Comparison of ENCODE assay signal across 8 mouse cellular contexts in genomic region chr13:45538532-45539204, GRCm38 (mm10). TPM values are rescaled to one million over a fixed set of nuclear protein-coding genes. Genes with fewer than 3 reads are reported as not detected.
DNase-seq lines count a peak whose midpoint lies in the region; ATAC-seq and TF ChIP-seq lines count a peak whose summit lies in the region.

No protein-coding gene starts in this region.

- TF ChIP-seq POLR2A in cerebellum, adult 2 months (IDR thresholded peaks at IDR 0.05; ENCODE audit: borderline replicate concordance, insufficient read depth, low read length): peak; percentile 42; the same call in 1 of the 2 replicates

- no peak overlapping the region for H3K4me2 ChIP-seq in liver, embryonic 16.5 days (ENCODE audit: low read depth, low read length)

- peak; percentile 16 for DNase-seq in R1 (ENCODE audit: low read depth, low spot score)
- DNase-seq in cerebellum, adult 2 months: peak; percentile 90 to 92
- peak; percentile 54 to 61 for DNase-seq in heart, postnatal 36 days
- peak; percentile 63 to 76 for DNase-seq in layer of hippocampus, adult 18-20 months (ENCODE audit: low spot score in 2 of 2)
- DNase-seq in ovary, adult 18-20 months (ENCODE audit: low spot score): peak; percentile 51
- DNase-seq in thymus, postnatal 10 days (ENCODE audit: low spot score in 2 of 2): no peak

- H3K9ac ChIP-seq in liver, embryonic 16.5 days (ENCODE audit: low read depth, low read length): peak overlapping the region; percentile 32

- H3K4me1 ChIP-seq in cerebellum, adult 2 months (ENCODE audit: control insufficient read depth, insufficient read depth, low read length): peaks cover 11% of the 10 kb centered on the region
- peaks cover 26% of the 10 kb centered on the region for H3K4me1 ChIP-seq in liver, embryonic 16.5 days (ENCODE audit: control insufficient read depth, low read depth, low read length)

- intact Hi-C loops in heart, postnatal 36 days (cut with DNase I): loop anchor here (1.0 to 2.0 kb wide), 2 partner anchors 33 to 624 kb away; no protein-coding TSS in a partner anchor

- no peaks in the 10 kb centered on the region for H3K9me3 ChIP-seq in liver, embryonic 16.5 days (replicated peaks; ENCODE audit: control insufficient read depth, low read length)

- TF ChIP-seq CTCF in cerebellum, adult 2 months (IDR thresholded peaks at IDR 0.05; ENCODE audit: borderline replicate concordance, insufficient read depth, low read depth, low read length): peak; percentile 96

- peak overlapping the region; percentile 83 for H3K27ac ChIP-seq in cerebellum, adult 2 months (ENCODE audit: insufficient read depth, low read length)
- H3K27ac ChIP-seq in liver, embryonic 16.5 days (ENCODE audit: low read length): peak overlapping the region; percentile 68

- WGBS in cerebellum, adult 2 months: 7% methylated on average over 10 of the region's 10 CpGs
- WGBS in liver, embryonic 16.5 days (ENCODE audit: insufficient replicate concordance): 25% methylated on average over 10 of the region's 10 CpGs

- peaks cover 86% of the 10 kb centered on the region for H3K36me3 ChIP-seq in liver, embryonic 16.5 days (ENCODE audit: control insufficient read depth, insufficient read depth)

- H3K4me3 ChIP-seq in cerebellum, adult 2 months (replicated peaks; ENCODE audit: insufficient read depth, low read depth, low read length): peak overlapping the region; percentile 49
- H3K4me3 ChIP-seq in liver, embryonic 16.5 days (ENCODE audit: low read depth, low read length): no peak overlapping the region

- no peaks in the 10 kb centered on the region for H3K27me3 ChIP-seq in cerebellum, adult 2 months (ENCODE audit: control insufficient read depth, insufficient read depth, low read length)
- no peaks in the 10 kb centered on the region for H3K27me3 ChIP-seq in liver, embryonic 16.5 days (ENCODE audit: control insufficient read depth, insufficient read depth, low read depth, low read length)

- ATAC-seq in frontal cortex, adult (ENCODE audit: low TSS enrichment): peak; percentile 78
- peak; percentile 59 for ATAC-seq in liver, embryonic 16.5 days (ENCODE audit: low read depth)

RNA-seq across cellular contexts. Expression of gene Gmpr, which starts 31.4 kb away (rescaled TPM):
- 69.1 TPM in 2 replicates for polyA plus RNA-seq in cerebellum, adult 2 months (2012; rRNA removed)
- total RNA-seq in heart, postnatal 36 days (2021): 100 to 1,000 TPM; 174 to 188 TPM
- 10 to 100 TPM; 67.0 to 69.7 TPM for total RNA-seq in layer of hippocampus, adult 18-20 months (2021)
- polyA plus RNA-seq in liver, embryonic 16.5 days (2015; fragmentation: Nextera tagmentation; extraction: Ambion mirVana): 212 and 220 TPM in 2 replicates

Comparison
In these comparisons a context has a peak if more than half of its experiments do, and no peak if none do; other contexts are left out.
1. DNase-seq: peak in R1 (single experiment), cerebellum, adult 2 months (2 of 2), heart, postnatal 36 days (2 of 2), layer of hippocampus, adult 18-20 months (2 of 2) and ovary, adult 18-20 months (single experiment); none in thymus, postnatal 10 days (0 of 2).